Mouse (Mus musculus) kidney, adult 8-10 months (tissue): ENCODE measurements around the gene Sv2c.
A peak's percentile ranks its signal among the peaks of the same experiment; 100 is the strongest.

Experiments used
- DNase-seq, 2 experiments: peaks; one replicate each; pipeline ENCODE4 v3.0.0; 2022

Sv2c gene

GRCm38 (mm10) chr13:95965596-95965995 lies 166.8 kb downstream of the Sv2c start:
- DNase-seq = no peak

DNA sequence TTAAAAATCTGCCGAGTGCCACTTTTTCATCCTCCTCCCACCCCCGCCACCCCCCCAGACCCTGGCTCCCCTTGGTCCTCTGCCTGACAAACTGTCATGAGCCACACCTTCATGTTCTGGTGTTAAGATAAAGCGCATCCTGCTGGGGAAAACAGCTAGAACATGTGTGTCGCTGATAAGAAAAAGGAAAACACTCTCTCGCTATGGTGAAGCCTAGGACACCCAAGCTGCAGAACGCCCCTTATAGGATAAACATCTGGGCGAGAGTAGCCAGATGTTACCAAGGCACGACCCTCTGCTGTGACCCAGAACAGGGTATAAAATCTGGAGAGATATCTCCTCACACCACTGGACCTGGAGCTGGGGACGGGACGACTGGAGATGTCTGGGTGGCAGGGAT lies 167.2 kb downstream of the Sv2c start:
- DNase-seq = no peak

- no peak for DNase-seq
Observed at GRCm38 (mm10) chr13:95964226-95964625, 168.2 kb downstream of the Sv2c start.

GRCm38 (mm10) chr13:95963671-95964070 lies 168.7 kb downstream of the Sv2c start:
- no peak for DNase-seq

DNA sequence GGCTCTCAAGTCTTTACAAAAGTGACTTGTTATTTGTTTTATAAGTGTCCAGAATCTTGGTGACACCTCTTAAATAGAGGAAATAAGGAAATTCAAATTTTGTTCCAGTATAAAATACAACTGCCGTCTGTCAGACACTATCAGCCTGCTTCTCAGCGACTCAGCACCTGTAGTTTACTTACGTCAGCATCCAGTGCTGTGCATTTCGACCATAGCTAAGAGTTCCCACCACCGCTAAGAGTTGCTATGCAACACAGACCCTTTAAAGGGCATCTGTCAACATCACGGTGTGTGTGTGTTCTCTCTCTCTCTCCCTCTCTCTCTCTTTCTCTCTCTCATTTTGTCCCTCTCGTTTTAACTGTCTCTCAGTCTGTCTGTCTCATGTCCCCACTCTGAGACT lies 170.5 kb downstream of the Sv2c start:
- DNase-seq = no peak

- no peak for DNase-seq
Observed at GRCm38 (mm10) chr13:95961191-95961791, 171.1 kb downstream of the Sv2c start.

GRCm38 (mm10) chr13:95960477-95961185 lies 171.7 kb downstream of the Sv2c start:
- no peak for DNase-seq

GRCm38 (mm10) chr13:95959651-95960476 lies 172.5 kb downstream of the Sv2c start:
- no peak for DNase-seq

GRCm38 (mm10) chr13:95957134-95957533 lies 175.2 kb downstream of the Sv2c start:
- DNase-seq = no peak

DNA sequence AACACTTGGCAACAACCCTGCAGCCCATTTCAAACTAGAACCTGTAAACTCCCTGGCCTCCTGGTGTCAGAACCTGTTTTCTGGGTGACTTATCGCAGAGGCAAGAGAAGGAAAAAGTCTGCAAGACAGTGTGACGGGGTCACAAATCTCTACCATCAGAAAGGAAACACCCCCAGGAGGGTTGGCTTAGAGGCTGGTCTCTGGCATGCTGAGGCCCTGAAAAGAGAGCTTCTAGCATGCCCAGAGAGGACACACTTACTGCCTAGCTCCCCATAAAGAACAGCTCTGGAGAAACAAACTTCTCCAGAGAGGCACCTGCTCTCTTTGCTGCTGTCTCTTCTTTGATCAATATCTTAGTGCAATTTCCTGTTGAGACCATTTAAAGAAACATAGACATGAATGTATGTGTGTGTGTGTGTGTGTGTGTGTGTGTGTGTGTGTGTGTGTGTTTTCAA lies 176.0 kb downstream of the Sv2c start:
- DNase-seq = no peak

- DNase-seq = no peak
Observed at GRCm38 (mm10) chr13:95955204-95955603, 177.2 kb downstream of the Sv2c start.

GRCm38 (mm10) chr13:95953636-95954035 lies 178.7 kb downstream of the Sv2c start:
- no peak for DNase-seq

DNA sequence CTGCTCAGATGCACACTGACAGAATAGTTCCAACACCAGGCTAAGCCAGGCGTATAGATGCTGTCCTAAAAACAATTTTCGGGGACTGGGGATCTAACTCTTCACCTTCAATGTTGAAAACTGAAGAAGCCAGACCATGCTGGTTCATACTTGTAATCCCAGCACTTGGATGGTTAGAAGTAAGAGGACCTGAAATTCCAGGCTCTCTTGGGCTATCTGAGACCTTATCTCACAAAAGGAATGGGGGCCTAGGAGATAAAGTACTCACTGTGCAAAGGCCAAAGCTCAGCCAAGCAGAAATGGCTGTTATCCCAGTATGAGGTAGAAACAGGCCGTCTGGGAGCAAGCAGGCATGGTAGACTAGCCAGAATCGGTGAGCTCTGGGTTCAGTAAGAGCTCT lies 180.1 kb downstream of the Sv2c start:
- no peak for DNase-seq

DNA sequence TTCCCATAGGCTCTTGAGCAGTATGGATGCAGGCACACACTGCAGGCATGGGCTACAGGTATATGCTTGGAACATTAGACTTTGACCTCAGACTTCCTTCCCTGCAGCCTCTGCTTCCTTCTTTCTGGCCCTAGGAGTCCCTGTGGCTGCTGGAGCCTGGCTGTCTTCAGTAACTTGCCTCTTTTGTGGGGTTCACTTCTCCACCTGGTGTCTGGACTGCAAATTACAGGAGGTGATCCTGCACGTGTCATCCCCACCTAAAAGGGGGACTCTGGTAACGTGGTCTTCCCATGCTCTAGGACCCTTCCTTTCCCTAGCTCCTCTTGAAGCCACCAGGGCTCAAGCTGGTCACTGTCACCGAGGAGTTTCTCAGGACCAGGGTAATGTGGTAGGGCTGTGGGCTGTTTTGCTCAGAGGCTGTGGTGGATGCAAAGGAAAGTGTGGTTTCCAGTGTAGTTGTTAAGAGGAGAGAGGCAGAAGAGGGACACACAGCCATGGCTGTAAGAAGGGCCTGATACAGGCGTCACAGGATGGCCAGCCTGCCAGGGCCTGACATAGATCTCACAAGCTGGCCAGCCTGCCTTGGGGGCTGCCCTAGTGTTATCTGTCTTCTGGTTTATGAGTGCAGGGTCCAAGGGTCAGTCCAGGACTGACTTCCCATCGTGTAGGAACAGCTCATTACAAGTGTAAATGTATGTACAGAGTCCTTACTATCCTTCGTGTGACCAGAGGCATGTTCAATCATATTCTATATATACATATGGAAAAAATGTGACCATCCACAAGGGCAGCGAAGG lies 181.1 kb downstream of the Sv2c start:
- peak; percentile 38 to 64 for DNase-seq

- DNase-seq = no peak
Observed at GRCm38 (mm10) chr13:95950434-95951091, 181.8 kb downstream of the Sv2c start.

- no peak for DNase-seq
Observed at GRCm38 (mm10) chr13:95949356-95949755, 183.0 kb downstream of the Sv2c start.

DNA sequence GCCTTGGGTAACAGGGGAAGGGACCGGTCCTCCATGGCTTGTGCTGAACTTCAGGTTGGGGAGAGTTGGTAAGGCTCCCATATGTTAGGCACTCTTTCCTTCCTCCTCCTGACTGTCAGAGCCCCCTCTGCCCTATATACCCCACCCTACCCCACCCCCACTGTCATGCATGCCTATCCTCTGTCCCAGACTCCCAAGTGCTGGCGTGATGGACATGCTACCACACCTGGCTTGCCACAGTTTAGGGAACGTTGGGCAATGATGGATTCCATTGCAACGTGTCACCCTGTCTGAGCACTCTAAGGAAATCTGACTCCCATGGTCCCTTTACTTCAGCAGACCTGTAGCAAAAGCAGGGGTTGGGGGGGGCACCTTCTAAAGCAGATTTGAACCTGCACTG lies 183.6 kb downstream of the Sv2c start:
- DNase-seq = no peak

DNA sequence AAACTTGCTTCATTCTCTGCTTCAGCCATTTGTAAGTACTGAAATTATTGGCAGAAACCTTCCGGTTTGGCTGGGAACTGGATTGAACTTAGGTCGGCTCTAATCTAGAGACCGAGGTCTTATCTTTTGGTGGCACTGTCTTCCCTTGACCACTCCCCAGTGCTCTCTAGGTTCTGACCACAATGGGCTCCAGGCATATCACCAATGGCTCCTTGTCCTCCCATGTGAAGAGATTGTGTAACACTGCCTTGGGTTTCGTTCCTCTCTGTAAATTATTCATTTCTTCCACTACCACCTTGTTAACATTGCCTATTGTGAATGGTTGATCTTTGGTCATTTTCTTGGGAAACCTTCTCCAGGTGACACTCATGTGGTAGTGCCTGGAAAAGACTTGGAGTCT lies 184.0 kb downstream of the Sv2c start:
- peak in 1 of 2 experiments; percentile 23 for DNase-seq

DNA sequence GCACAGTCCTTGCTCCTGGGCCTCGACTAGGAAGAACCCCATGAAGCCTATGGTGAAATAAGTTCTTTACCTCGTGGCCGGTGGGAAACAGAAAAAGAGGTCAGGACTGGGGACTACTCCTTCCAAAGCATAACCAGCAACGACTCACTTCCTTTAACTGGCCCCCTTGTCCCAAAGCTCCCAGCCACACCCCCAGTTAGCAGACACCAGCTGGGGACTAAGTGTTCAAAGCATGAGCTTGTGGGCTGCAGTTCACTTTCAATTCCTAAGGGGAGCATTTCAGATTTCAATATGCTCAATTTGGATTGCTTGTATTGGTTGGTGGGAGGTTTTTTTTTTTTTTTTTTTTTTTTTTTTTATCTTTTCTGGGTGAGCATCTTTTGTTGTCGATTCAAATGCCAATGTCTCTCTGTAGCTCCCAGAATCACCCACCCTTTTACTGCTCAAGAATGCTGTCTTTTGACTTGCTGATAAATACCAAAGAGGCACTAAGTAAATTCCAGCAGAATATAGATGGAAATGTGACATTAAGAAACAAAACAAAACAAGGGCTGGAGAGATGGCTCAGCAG lies 186.4 kb downstream of the Sv2c start:
- no peak for DNase-seq

DNA sequence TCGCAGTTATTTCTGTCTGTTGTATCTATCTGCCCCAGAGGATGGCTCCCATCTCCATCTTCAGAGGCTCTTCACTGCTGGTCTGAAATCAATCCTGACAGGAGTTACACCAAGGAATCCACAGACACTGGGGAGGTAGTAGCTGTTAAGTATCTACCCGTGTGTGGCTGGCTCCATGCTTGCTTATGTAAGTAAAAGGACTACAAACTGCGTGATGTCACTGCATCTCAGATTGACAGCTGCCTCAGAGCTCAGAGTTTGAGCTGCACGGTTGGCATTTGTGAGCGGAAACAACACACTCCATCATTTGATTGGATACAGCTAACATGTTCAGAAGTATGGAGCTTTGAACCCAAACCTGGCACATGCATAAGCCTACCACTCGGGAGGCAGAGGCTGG lies 187.8 kb downstream of the Sv2c start:
- no peak for DNase-seq

- no peak for DNase-seq
Observed at GRCm38 (mm10) chr13:95943919-95944318, 188.5 kb downstream of the Sv2c start.

DNA sequence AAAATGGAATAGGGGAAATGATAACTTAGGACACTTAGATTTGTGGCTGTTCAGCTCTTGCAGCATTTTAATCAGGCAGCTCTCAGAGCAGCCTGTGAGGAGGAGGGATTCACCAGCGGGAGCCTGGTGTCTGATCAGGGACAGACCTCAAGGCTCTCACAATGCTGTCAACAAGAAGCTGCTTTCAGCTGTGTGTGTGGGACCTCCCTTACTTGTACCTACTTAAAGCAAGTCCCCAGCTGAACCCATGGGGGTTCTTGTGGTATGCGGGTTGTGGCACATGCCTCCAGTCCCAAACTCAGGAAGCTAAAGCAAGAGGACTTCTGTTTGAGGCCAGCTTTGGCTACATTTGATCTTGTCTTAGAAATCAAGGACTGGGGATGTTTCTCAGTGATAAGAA lies 189.8 kb downstream of the Sv2c start:
- no peak for DNase-seq
